Mouse (Mus musculus): ENCODE results near the gene Dstyk.

GRCm38 (mm10) chr1:132377055-132377365 lies 40.3 kb upstream of the Dstyk start:
- TF ChIP-seq POLR2A (IDR thresholded peaks at IDR 0.05; ENCODE audit: insufficient read length, low read depth) (no peak), MYOG (IDR thresholded peaks at IDR 0.05; ENCODE audit: control insufficient read depth in 1 of 3, insufficient read depth in 1 of 3, insufficient read length in 2 of 3, low read depth in 2 of 3) (no peak), TCF3 (IDR thresholded peaks at IDR 0.05; ENCODE audit: insufficient read length, low read depth) (no peak)

All from myocyte (in vitro differentiated cells).